Mouse (Mus musculus): ENCODE measurements at regions not wholly inside any gene's neighbourhood (a gene's known extent, or its start where the extent isn't known, plus 50 kb on each side); places are given as distances from the start of the nearest gene placed in this dataset.
"Not testable (repeated sequence)": the region's sequence is repeated elsewhere in the genome, so short reads cannot be mapped to it uniquely, and the experiment has no call there.

DNA sequence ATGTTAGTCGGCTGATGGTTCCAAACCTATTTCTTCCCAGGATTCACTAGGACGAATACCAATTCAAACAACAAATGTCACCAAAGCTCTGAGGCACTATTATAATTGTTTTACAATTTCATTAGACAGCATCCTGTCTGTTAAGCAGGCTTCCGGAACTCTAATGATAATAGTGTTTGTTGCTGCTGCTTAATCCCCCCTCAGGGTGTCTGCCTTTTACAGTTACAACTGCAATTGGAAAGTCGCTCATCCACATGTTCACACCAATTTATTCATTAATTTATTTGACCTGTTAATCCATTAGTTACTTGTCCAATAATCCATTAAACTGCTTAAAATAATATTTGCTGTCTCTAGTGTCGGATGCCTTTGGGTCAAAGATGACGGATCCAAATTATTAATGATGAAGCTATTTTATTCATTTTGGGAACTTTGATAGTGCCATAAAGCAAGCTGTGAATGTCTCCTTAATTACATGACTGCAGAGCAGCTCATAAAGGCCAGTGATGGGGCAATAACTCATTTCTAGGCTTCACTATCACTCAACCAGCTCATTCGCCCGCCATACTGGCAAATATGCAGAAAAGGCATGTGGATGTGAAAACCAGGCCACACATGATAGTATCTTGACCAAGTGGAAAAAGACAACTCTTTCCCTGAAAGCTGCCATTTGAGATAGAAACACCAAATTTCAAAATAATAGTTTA, 226.6 kb upstream of the Rarb start:
- H3K4me3 ChIP-seq: no peak overlapping the region
- H3K9me3 ChIP-seq: no peaks in the 10 kb centered on the region
- DNase-seq (ENCODE audit: low spot score): no peak
- no peaks in the 10 kb centered on the region for H3K27me3 ChIP-seq (replicated peaks; ENCODE audit: low read depth, poor library complexity, severe bottlenecking)
- WGBS: 89% methylated on average over 8 of the region's 8 CpGs
- H3K4me1 ChIP-seq: no peaks in the 10 kb centered on the region
- no peaks in the 10 kb centered on the region for H3K36me3 ChIP-seq (replicated peaks)
- H3K27ac ChIP-seq (replicated peaks): no peak overlapping the region

DNA sequence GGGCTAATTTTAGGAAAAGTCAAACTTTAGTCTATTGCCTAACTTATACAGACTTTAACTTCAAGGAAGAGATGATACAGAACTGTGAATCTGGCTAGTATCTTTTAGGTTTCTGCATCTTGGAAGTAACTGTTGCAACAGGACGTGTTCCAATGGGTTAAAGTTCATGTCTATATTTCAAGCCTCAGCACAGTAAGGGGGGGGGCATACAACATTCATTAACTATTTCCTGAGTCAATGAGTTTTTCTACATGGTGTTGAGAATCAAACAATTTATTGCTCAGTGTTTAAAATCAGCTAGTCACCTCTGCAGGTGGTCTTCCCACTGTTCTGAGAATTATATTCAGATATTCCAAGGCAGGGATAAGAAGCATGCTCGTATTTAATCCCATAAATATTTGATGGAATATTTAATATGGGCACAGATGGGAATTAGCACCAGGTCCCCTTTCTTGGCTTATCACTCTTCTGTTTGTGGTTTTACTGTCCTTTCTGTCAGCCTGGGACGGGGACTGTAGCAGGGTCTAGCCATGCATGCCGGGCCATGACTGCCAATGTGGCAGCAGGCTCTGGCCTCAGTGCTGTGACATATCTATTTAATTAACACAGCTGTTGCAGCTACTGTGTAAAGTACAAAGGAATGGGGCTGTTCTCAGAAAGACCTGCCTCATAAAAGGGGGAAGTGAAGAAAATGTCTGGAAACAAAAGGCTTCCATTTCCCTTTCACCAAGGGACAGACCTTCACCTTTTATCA, 201.8 kb upstream of the Rarb start:
- H3K9me3 ChIP-seq: no peaks in the 10 kb centered on the region
- peaks cover 4% of the 10 kb centered on the region; the same call in 1 of the 2 replicates for H3K4me1 ChIP-seq
- H3K27me3 ChIP-seq (replicated peaks; ENCODE audit: low read depth, poor library complexity, severe bottlenecking): no peaks in the 10 kb centered on the region
- 65% methylated on average over 4 of the region's 4 CpGs for WGBS
- no peak overlapping the region for H3K27ac ChIP-seq (replicated peaks)
- H3K36me3 ChIP-seq (replicated peaks): no peaks in the 10 kb centered on the region
- H3K4me3 ChIP-seq: no peak overlapping the region
- DNase-seq (ENCODE audit: low spot score): no peak

DNA sequence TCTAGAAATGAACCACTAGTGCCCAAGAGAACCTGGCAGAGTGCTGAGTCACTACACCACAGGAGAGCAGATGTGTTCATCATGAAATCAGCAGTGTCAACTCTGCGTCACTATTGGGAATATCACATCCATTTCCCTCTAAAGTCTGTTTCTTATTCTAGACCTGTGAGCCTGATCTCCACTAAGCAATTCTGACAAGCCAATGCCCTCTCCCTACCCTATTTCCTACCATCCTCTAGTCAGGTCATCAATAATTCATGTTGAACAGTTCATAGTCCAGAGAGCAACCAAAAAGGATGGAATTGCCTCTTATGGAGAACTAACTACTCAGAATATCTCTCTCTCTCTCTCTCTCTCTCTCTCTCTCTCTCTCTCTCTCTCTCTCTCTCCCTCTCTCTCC, 194.0 kb upstream of the Rarb start:
- no peaks in the 10 kb centered on the region for H3K4me1 ChIP-seq
- no peak overlapping the region for H3K27ac ChIP-seq (replicated peaks)
- whole genome bisulfite sequencing: 85% methylated on average over 1 of the region's 1 CpGs
- H3K27me3 ChIP-seq (replicated peaks; ENCODE audit: low read depth, poor library complexity, severe bottlenecking): no peaks in the 10 kb centered on the region
- DNase-seq (ENCODE audit: low spot score): no peak
- no peaks in the 10 kb centered on the region for H3K9me3 ChIP-seq
- no peaks in the 10 kb centered on the region for H3K36me3 ChIP-seq (replicated peaks)
- H3K4me3 ChIP-seq: no peak overlapping the region

DNA sequence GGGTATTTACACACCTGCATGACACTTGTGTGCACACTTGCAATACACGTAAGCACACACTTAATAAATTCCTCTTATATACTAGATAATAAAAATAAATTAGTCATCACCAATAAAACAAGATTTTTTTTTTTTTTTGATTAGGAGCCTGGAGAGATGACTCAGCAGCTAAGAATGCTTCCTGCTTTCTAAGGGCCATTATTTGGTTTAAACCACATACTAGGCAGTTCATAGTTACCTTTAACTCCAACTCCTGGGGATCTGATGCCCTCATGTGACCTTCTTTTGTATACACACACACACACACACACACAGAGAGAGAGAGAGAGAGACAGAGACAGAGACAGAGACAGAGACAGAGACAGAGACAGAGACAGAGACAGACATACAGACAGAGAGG, 193.2 kb upstream of the Rarb start:
- no peak overlapping the region for H3K27ac ChIP-seq (replicated peaks)
- H3K27me3 ChIP-seq (replicated peaks; ENCODE audit: low read depth, poor library complexity, severe bottlenecking): no peaks in the 10 kb centered on the region
- WGBS: 96% methylated on average over 1 of the region's 1 CpGs
- H3K9me3 ChIP-seq: no peaks in the 10 kb centered on the region
- no peaks in the 10 kb centered on the region for H3K4me1 ChIP-seq
- no peak overlapping the region for H3K4me3 ChIP-seq
- no peak for DNase-seq (ENCODE audit: low spot score)
- no peaks in the 10 kb centered on the region for H3K36me3 ChIP-seq (replicated peaks)

DNA sequence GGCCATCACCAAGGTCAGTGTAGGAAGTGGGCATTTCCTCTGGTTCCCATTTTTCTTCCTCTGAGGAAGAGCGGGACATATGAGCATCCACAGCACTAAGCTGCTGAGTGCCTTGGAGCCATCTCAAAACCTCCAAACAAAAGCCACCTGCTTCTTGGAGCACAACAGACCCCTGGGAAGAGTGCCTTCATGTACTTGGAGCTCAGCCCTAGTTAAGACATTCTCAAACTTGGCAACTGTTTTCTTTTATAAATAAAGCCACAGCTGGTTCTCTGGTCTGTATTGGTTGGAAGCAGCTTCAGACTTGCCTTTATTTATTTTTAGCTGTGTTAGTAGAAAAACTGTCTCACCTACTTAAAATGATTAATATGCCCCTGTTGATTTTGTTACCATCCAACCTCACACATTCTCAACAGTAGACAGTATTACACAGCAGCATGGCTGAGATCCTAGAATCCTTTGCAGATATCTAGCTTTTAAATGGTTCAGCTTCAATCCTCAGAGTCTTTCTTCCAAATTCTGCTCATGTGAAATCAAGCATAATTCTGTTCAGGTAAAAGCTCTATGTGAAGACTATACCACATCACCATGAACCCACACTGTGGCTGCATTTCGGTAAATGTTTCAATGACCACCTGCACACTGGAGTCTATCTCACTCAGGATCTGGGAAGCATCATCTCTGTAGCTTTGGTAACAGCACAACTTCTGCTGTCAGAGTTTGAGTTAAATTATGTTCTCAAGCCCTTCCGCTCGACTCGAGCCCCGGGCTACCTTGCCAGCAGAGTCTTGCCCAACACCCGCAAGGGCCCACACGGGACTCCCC, 186.4 kb upstream of the Rarb start:
- no peak for DNase-seq (ENCODE audit: low spot score)
- WGBS: 95% methylated on average over 8 of the region's 8 CpGs
- Histone ChIP-seq H3K27ac (replicated peaks) (no peak overlapping the region), H3K9me3 (no peaks in the 10 kb centered on the region), H3K4me1 (no peaks in the 10 kb centered on the region; the same call in 1 of the 2 replicates), H3K27me3 (replicated peaks; ENCODE audit: low read depth, poor library complexity, severe bottlenecking) (no peaks in the 10 kb centered on the region), H3K4me3 (no peak overlapping the region), H3K36me3 (replicated peaks) (no peaks in the 10 kb centered on the region)

DNA sequence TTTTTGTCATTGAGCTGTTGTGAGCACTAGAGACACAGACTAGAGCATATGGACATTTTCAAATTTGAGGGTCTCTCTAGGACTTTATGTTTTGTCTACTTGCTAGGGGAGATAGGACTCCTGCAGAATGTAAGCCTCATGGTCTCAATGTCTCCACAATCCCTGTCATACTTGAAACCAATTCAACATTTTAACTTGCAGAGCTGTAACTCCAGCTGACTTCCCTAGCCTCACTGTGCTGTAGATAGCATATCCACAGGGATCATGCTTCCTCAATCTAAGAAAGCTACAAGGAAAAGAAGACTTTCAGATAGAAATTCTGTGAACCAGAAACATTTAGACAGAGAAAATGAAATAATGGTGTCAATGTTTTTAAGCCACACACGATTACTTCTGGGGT, 185.8 kb upstream of the Rarb start:
- no peaks in the 10 kb centered on the region for H3K36me3 ChIP-seq (replicated peaks)
- H3K4me1 ChIP-seq: peaks cover 6% of the 10 kb centered on the region
- WGBS: 82% methylated on average over 1 of the region's 1 CpGs
- no peak overlapping the region for H3K27ac ChIP-seq (replicated peaks)
- H3K27me3 ChIP-seq (replicated peaks; ENCODE audit: low read depth, poor library complexity, severe bottlenecking): no peaks in the 10 kb centered on the region
- H3K4me3 ChIP-seq: no peak overlapping the region
- no peaks in the 10 kb centered on the region for H3K9me3 ChIP-seq
- no peak for DNase-seq (ENCODE audit: low spot score)

DNA sequence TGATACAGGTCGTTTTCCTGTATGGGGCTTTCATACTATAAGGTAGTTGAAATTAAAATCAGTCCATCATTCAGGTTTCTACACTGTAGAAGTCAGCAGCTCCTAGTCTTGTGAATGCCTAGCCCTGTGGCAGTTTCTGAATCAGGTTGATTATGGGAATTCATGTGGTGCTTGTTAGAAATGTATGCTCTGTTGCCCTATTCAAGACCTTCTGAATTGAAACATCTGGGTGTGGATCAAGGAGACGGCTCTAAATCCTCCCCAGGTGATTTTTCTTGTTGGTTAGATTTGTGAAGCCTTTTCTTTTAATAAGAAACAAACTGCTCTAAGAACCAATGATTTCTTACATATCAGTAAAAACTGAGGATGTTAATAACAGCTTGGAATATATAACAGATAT, 177.8 kb upstream of the Rarb start:
- DNase-seq (ENCODE audit: low spot score): no peak
- WGBS: 55% methylated on average over 2 of the region's 2 CpGs
- no peaks in the 10 kb centered on the region for H3K9me3 ChIP-seq

DNA sequence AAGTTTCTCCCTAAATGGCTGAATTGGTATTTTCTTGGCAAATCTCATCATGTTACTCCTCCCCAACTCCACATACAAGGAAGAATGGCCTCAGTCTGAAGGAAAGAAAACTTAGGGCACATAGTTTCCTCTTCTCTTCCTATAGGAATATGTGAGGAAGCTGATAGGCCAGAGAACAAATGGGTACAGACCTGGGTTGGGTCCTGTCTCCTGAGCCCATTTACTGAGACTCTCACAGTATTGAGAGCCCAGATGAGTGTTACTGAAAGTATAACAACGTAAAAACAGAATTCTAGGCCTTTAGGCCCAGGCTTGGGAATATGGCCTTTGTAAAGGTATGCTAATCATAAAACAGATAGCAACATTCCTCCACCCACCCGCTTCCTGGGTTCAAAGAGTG, 152.0 kb upstream of the Rarb start:
- not testable (repeated sequence) for DNase-seq (ENCODE audit: low spot score); H3K9me3 ChIP-seq; H3K4me3 ChIP-seq; H3K4me1 ChIP-seq; H3K36me3 ChIP-seq (replicated peaks); H3K27ac ChIP-seq (replicated peaks); H3K27me3 ChIP-seq (replicated peaks; ENCODE audit: low read depth, poor library complexity, severe bottlenecking)
- WGBS: 79% methylated on average over 2 of the region's 2 CpGs

More for the DNA sequence above, 177.8 kb upstream of the Rarb start:
- H3K4me1 ChIP-seq: peaks cover 8% of the 10 kb centered on the region
- no peaks in the 10 kb centered on the region for H3K27me3 ChIP-seq (replicated peaks; ENCODE audit: low read depth, poor library complexity, severe bottlenecking)
- no peak overlapping the region for H3K27ac ChIP-seq (replicated peaks)
- no peaks in the 10 kb centered on the region for H3K36me3 ChIP-seq (replicated peaks)
- H3K4me3 ChIP-seq: no peak overlapping the region

DNA sequence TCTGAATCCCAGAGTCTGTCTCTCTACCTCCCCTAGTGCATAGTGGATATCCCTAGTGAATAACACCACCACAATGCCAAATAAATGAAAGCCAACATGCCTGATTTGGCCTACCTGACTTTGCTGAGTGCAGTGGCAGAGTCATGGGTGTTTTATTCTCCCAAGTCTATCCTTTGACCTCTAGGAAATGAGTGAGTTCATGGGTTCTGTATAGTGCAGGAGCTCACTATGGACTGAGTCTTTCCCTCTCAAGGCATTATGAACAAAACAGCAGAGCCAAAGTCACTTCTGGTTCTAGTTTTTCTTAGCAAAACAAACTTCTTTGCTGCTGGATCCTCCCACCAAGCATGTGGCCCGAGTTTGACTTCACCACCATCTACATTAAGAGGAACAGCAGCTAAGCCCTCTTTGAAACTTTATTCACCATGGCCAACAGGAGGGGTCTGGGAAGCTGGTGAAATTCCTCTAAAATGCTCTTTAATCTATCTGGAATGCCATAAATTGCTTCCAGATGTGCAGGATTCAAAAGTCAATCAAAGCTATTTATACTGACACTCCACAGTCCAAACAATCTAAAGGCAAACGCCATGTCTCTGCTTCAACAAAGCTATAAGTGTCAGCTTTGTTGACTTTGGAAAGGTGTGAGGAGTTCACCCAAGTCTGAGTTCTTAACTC, 145.9 kb upstream of the Rarb start:
- Histone ChIP-seq H3K9me3 (no peaks in the 10 kb centered on the region), H3K27ac (replicated peaks) (peak overlapping the region; percentile 66), H3K4me3 (no peak overlapping the region), H3K4me1 (peaks cover 36% of the 10 kb centered on the region), H3K27me3 (replicated peaks; ENCODE audit: low read depth, poor library complexity, severe bottlenecking) (no peaks in the 10 kb centered on the region), H3K36me3 (replicated peaks) (no peaks in the 10 kb centered on the region)
- WGBS: 26% methylated on average over 2 of the region's 2 CpGs
- DNase-seq (ENCODE audit: low spot score): peak; percentile 62

DNA sequence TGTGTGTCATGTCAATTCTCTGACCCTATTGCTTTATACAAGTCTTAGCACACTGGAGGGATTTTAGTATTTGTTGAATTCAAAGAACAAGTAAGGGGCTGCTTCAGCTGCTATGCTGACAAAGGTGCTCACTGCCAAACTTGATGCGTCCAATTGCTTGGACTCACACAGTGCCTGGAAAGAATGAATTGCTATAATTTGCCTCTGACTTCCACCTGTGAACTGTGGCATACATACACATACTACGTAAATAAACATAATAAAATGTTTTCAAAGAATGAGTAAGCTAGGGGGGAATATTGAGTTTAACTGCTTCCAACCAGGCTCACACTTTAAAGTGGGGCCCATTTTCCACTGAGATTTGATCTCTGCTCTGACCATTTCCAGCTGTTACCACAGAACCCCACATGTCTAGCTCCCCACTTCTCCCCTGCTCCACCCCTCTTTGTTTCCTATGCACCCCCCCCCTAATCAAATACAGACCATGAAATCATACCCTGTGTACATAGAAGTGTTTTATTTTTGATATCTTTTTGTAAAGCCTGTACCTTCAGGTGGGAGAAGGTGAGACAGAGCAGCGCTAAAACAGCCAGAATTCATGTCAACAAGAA, 143.4 kb upstream of the Rarb start:
- 56% methylated on average over 3 of the region's 3 CpGs for WGBS
- Histone ChIP-seq H3K9me3 (no peaks in the 10 kb centered on the region), H3K27ac (replicated peaks) (peak overlapping the region; percentile 26), H3K4me3 (no peak overlapping the region), H3K36me3 (replicated peaks) (no peaks in the 10 kb centered on the region), H3K4me1 (peaks cover 49% of the 10 kb centered on the region), H3K27me3 (replicated peaks; ENCODE audit: low read depth, poor library complexity, severe bottlenecking) (no peaks in the 10 kb centered on the region)
- DNase-seq (ENCODE audit: low spot score): peak; percentile 30

DNA sequence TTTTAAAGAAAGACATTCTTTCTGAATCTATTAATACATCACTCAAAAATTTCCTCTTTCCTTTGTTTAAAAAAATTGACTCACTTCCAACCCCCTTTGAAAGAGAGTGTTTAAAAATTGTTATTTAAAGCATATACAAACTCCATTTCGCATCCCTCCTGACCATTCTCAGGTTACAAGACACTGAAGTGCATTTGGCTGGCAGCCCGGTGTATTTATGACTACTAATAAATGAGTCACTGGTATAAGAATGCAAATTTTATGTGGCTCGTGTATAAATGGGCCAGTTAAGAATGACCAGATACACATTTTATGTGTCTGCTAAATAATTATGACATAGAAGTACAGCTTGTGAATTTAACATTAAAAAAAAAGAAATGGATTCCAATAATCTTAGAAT, 138.8 kb upstream of the Rarb start:
- DNase-seq (ENCODE audit: low spot score): no peak
- Histone ChIP-seq H3K4me3 (no peak overlapping the region), H3K36me3 (replicated peaks) (no peaks in the 10 kb centered on the region), H3K9me3 (no peaks in the 10 kb centered on the region), H3K27me3 (replicated peaks; ENCODE audit: low read depth, poor library complexity, severe bottlenecking) (no peaks in the 10 kb centered on the region), H3K27ac (replicated peaks) (no peak overlapping the region), H3K4me1 (peaks cover 25% of the 10 kb centered on the region)
- WGBS: 59% methylated on average over 3 of the region's 3 CpGs
